ENCODE assay signal across 12 mouse cellular contexts in genomic region chr5:136958991-136959605, GRCm38 (mm10). TPM values are rescaled to one million over a fixed set of nuclear protein-coding genes. Genes with fewer than 3 reads are reported as not detected.
DNase-seq lines count a peak whose midpoint lies in the region; ATAC-seq and TF ChIP-seq lines count a peak whose summit lies in the region.
"Had no signal": no experiment of that assay in that cellular context is flagged by ENCODE, and none has a peak within 500 bp of the region (broad histone marks: within the 10 kb centered on the region; RNA-seq: fewer than 3 reads in every experiment).

No protein-coding gene starts in this region.

- peaks cover 35% of the 10 kb centered on the region for H3K4me1 ChIP-seq in liver, adult 2 months (ENCODE audit: control insufficient read depth, insufficient read depth, low read length)
- peaks cover 22% of the 10 kb centered on the region for H3K4me1 ChIP-seq in liver, postnatal 0 days (ENCODE audit: insufficient read depth)
- H3K4me1 ChIP-seq in intestine, postnatal 0 days (replicated peaks; ENCODE audit: control insufficient read depth, insufficient read depth, low read length): 0 out of 2 replicates have a peak, but pooled peaks cover 7% of the 10 kb centered on the region
- H3K4me1 ChIP-seq in stomach, embryonic 15.5 days: peaks cover 23% of the 10 kb centered on the region

- 21% methylated on average over 5 of the region's 5 CpGs for WGBS in liver, adult 2 months
- WGBS in liver, postnatal 0 days (ENCODE audit: insufficient replicate concordance): 60% methylated on average over 5 of the region's 5 CpGs
- WGBS in intestine, postnatal 0 days: 20% methylated on average over 5 of the region's 5 CpGs
- 44% methylated on average over 5 of the region's 5 CpGs for WGBS in stomach, embryonic 15.5 days

- 0 out of 2 replicates have a peak, but pooled peaks cover 2% of the 10 kb centered on the region for H3K36me3 ChIP-seq in liver, adult 2 months (ENCODE audit: control insufficient read depth, insufficient read depth, low read length)
- H3K36me3 ChIP-seq in liver, postnatal 0 days (replicated peaks; ENCODE audit: insufficient read depth, low read length): peaks cover 11% of the 10 kb centered on the region
- H3K36me3 ChIP-seq in intestine, postnatal 0 days (ENCODE audit: control insufficient read depth, insufficient read depth): peaks cover 11% of the 10 kb centered on the region
- peaks cover 14% of the 10 kb centered on the region for H3K36me3 ChIP-seq in stomach, embryonic 15.5 days

- no peak for TF ChIP-seq EP300 in liver, postnatal 0 days (IDR thresholded peaks at IDR 0.05; ENCODE audit: low read depth)

- peaks cover 22% of the 10 kb centered on the region; the same call in 1 of the 2 replicates for H3K79me2 ChIP-seq in liver, adult 2 months (ENCODE audit: control insufficient read depth, insufficient read depth, low read length)

- no peak overlapping the region for H3K4me3 ChIP-seq in liver, adult 2 months (ENCODE audit: insufficient read depth, low read depth, low read length)
- no peak overlapping the region for H3K4me3 ChIP-seq in liver, postnatal 0 days (ENCODE audit: low read depth, low read length)
- no peak overlapping the region for H3K4me3 ChIP-seq in intestine, postnatal 0 days (ENCODE audit: low read depth, low read length)
- no peak overlapping the region for H3K4me3 ChIP-seq in stomach, embryonic 15.5 days (replicated peaks)
- no peak overlapping the region for H3K4me3 ChIP-seq in layer of hippocampus, adult 2 months
- H3K4me3 ChIP-seq: liver, embryonic 13.5 days had no signal

- no peaks in the 10 kb centered on the region for H3K27me3 ChIP-seq in liver, adult 2 months (ENCODE audit: control insufficient read depth, insufficient read depth, low read length)
- no peaks in the 10 kb centered on the region for H3K27me3 ChIP-seq in liver, postnatal 0 days (ENCODE audit: insufficient read depth, low read length)
- no peaks in the 10 kb centered on the region for H3K27me3 ChIP-seq in intestine, postnatal 0 days (replicated peaks; ENCODE audit: control insufficient read depth, insufficient read depth, low read length)
- no peaks in the 10 kb centered on the region for H3K27me3 ChIP-seq in stomach, embryonic 15.5 days (replicated peaks)
- H3K27me3 ChIP-seq: liver, embryonic 13.5 days had no signal

- no peak for TF ChIP-seq CTCF in liver, adult 2 months (IDR thresholded peaks at IDR 0.05; ENCODE audit: low read depth, low read length)
- TF ChIP-seq CTCF in liver, postnatal 0 days (IDR thresholded peaks at IDR 0.05; ENCODE audit: low read depth): no peak
- TF ChIP-seq CTCF in intestine, postnatal 0 days (IDR thresholded peaks at IDR 0.05; ENCODE audit: low read depth): no peak
- no peak for TF ChIP-seq CTCF in layer of hippocampus, adult 2 months (conservative IDR thresholded peaks at IDR 0.05)

- TF ChIP-seq POLR2A in liver, adult 2 months (IDR thresholded peaks at IDR 0.05; ENCODE audit: extremely low read depth, insufficient read depth, low read length): no peak

- H3K27ac ChIP-seq in liver, adult 2 months (replicated peaks; ENCODE audit: insufficient read depth, low read depth, low read length): peak overlapping the region; percentile 63
- H3K27ac ChIP-seq in liver, postnatal 0 days (ENCODE audit: low read depth): no peak overlapping the region
- H3K27ac ChIP-seq in intestine, postnatal 0 days (ENCODE audit: low read depth, low read length): peak overlapping the region; percentile 78
- H3K27ac ChIP-seq in stomach, embryonic 15.5 days: peak overlapping the region; percentile 74
- no peak overlapping the region for H3K27ac ChIP-seq in layer of hippocampus, adult 2 months
- H3K27ac ChIP-seq: liver, embryonic 13.5 days had no signal

- H3K9me3 ChIP-seq in liver, postnatal 0 days (ENCODE audit: low read length): no peaks in the 10 kb centered on the region
- H3K9me3 ChIP-seq in intestine, postnatal 0 days (ENCODE audit: control insufficient read depth): no peaks in the 10 kb centered on the region
- no peaks in the 10 kb centered on the region for H3K9me3 ChIP-seq in stomach, embryonic 15.5 days
- H3K9me3 ChIP-seq: liver, embryonic 13.5 days had no signal

- peak; percentile 87 for DNase-seq in liver, adult 2 months (ENCODE audit: extremely low read depth, low read depth, low spot score)
- no peak for DNase-seq in liver, postnatal 0 days
- peak; percentile 85 for DNase-seq in kidney, postnatal 14 days
- no peak for DNase-seq in ovary, postnatal 14 days (ENCODE audit: low spot score)
- no peak for DNase-seq in layer of hippocampus, adult 2 months (ENCODE audit: low spot score in 2 of 2)
- no peak for DNase-seq in adrenal gland, postnatal 10 days
- DNase-seq: B cell, adult 2 months; cerebellum, adult 2 months; heart, adult 18-20 months; liver, embryonic 13.5 days had no signal

- H3K9ac ChIP-seq in liver, adult 2 months (ENCODE audit: low read depth, low read length): no peak overlapping the region
- H3K9ac ChIP-seq in liver, postnatal 0 days (replicated peaks): no peak overlapping the region
- H3K9ac ChIP-seq in intestine, postnatal 0 days (ENCODE audit: low read depth, low read length): no peak overlapping the region
- no peak overlapping the region for H3K9ac ChIP-seq in stomach, embryonic 15.5 days
- H3K9ac ChIP-seq: liver, embryonic 13.5 days had no signal

- no peak for ATAC-seq in liver, postnatal 0 days
- peak; percentile 64 for ATAC-seq in intestine, postnatal 0 days
- ATAC-seq in stomach, embryonic 15.5 days (ENCODE audit: insufficient read depth, low FRiP score, low read depth): no peak

- no peak overlapping the region for H3K4me2 ChIP-seq in liver, postnatal 0 days (ENCODE audit: low read depth, low read length)
- peak overlapping the region; percentile 41 for H3K4me2 ChIP-seq in intestine, postnatal 0 days (replicated peaks; ENCODE audit: low read depth)
- no peak overlapping the region for H3K4me2 ChIP-seq in stomach, embryonic 15.5 days
- H3K4me2 ChIP-seq: liver, embryonic 13.5 days had no signal

RNA-seq across cellular contexts. Expression of gene Fis1, which starts 6.0 kb away (rescaled TPM):
- total RNA-seq in liver, adult 2 months (2014; rRNA removed): 106 and 115 TPM in 2 replicates
- polyA plus RNA-seq in liver, adult 2 months (2012; rRNA removed): 112 and 120 TPM in 2 replicates
- 173 and 176 TPM in 2 replicates for polyA plus RNA-seq in liver, postnatal 0 days (2015; fragmentation: Nextera tagmentation; extraction: Ambion mirVana)
- 318 and 324 TPM in 2 replicates for polyA plus RNA-seq in intestine, postnatal 0 days (2015; fragmentation: Nextera tagmentation; extraction: Ambion mirVana)
- 246 and 259 TPM in 2 replicates for polyA plus RNA-seq in stomach, embryonic 15.5 days (2015; fragmentation: Nextera tagmentation; extraction: Ambion mirVana)
- total RNA-seq in layer of hippocampus, adult 2 months (2021): 100 to 1,000 TPM; 223 to 239 TPM
- total RNA-seq in adrenal gland, postnatal 10 days (2021): 100 to 1,000 TPM; 164 to 186 TPM

RNA-seq across cellular contexts. Expression of gene Cldn15, which starts 7.3 kb away (rescaled TPM):
- 0.40 and 0.46 TPM in 2 replicates for total RNA-seq in liver, adult 2 months (2014; rRNA removed)
- polyA plus RNA-seq in liver, adult 2 months (2012; rRNA removed): 0.51 and 0.81 TPM in 2 replicates
- 6.7 and 7.0 TPM in 2 replicates for polyA plus RNA-seq in liver, postnatal 0 days (2015; fragmentation: Nextera tagmentation; extraction: Ambion mirVana)
- 29.5 and 31.2 TPM in 2 replicates for polyA plus RNA-seq in intestine, postnatal 0 days (2015; fragmentation: Nextera tagmentation; extraction: Ambion mirVana)
- polyA plus RNA-seq in stomach, embryonic 15.5 days (2015; fragmentation: Nextera tagmentation; extraction: Ambion mirVana): 8.9 and 10.8 TPM in 2 replicates
- under 1 TPM in 1 of 2 experiments, not detected in 1; 0.18 TPM for total RNA-seq in layer of hippocampus, adult 2 months (2021)
- total RNA-seq in adrenal gland, postnatal 10 days (2021): 10 to 100 TPM; 10.7 to 13.6 TPM

RNA-seq across cellular contexts. Expression of gene Plod3, which starts 27.7 kb away (rescaled TPM):
- 21.5 and 22.7 TPM in 2 replicates for total RNA-seq in liver, adult 2 months (2014; rRNA removed)
- 23.4 and 27.4 TPM in 2 replicates for polyA plus RNA-seq in liver, adult 2 months (2012; rRNA removed)
- 7.6 and 8.8 TPM in 2 replicates for polyA plus RNA-seq in liver, postnatal 0 days (2015; fragmentation: Nextera tagmentation; extraction: Ambion mirVana)
- polyA plus RNA-seq in intestine, postnatal 0 days (2015; fragmentation: Nextera tagmentation; extraction: Ambion mirVana): 11.1 and 11.8 TPM in 2 replicates
- 44.8 and 46.8 TPM in 2 replicates for polyA plus RNA-seq in stomach, embryonic 15.5 days (2015; fragmentation: Nextera tagmentation; extraction: Ambion mirVana)
- total RNA-seq in layer of hippocampus, adult 2 months (2021): 10 to 100 TPM; 37.9 to 39.7 TPM
- total RNA-seq in adrenal gland, postnatal 10 days (2021): 10 to 100 TPM; 43.5 to 49.6 TPM

RNA-seq across cellular contexts. Expression of gene Znhit1, which starts 28.7 kb away (rescaled TPM):
- 30.0 and 44.5 TPM in 2 replicates for total RNA-seq in liver, adult 2 months (2014; rRNA removed)
- polyA plus RNA-seq in liver, adult 2 months (2012; rRNA removed): 101 and 109 TPM in 2 replicates
- 44.1 and 47.2 TPM in 2 replicates for polyA plus RNA-seq in liver, postnatal 0 days (2015; fragmentation: Nextera tagmentation; extraction: Ambion mirVana)
- 84.6 and 91.1 TPM in 2 replicates for polyA plus RNA-seq in intestine, postnatal 0 days (2015; fragmentation: Nextera tagmentation; extraction: Ambion mirVana)
- 90.6 and 94.3 TPM in 2 replicates for polyA plus RNA-seq in stomach, embryonic 15.5 days (2015; fragmentation: Nextera tagmentation; extraction: Ambion mirVana)
- total RNA-seq in layer of hippocampus, adult 2 months (2021): 10 to 100 TPM; 77.1 to 83.3 TPM
- 10 to 100 TPM; 60.1 to 61.0 TPM for total RNA-seq in adrenal gland, postnatal 10 days (2021)

RNA-seq across cellular contexts. Expression of gene Ift22, which starts 51.1 kb away (rescaled TPM):
- total RNA-seq in liver, adult 2 months (2014; rRNA removed): 2.4 and 3.2 TPM in 2 replicates
- 3.4 and 3.8 TPM in 2 replicates for polyA plus RNA-seq in liver, adult 2 months (2012; rRNA removed)
- polyA plus RNA-seq in liver, postnatal 0 days (2015; fragmentation: Nextera tagmentation; extraction: Ambion mirVana): 9.8 and 11.5 TPM in 2 replicates
- polyA plus RNA-seq in intestine, postnatal 0 days (2015; fragmentation: Nextera tagmentation; extraction: Ambion mirVana): 24.7 and 25.2 TPM in 2 replicates
- 59.5 and 62.3 TPM in 2 replicates for polyA plus RNA-seq in stomach, embryonic 15.5 days (2015; fragmentation: Nextera tagmentation; extraction: Ambion mirVana)
- total RNA-seq in layer of hippocampus, adult 2 months (2021): 10 to 100 TPM; 81.0 to 87.2 TPM
- 10 to 100 TPM; 24.5 to 27.5 TPM for total RNA-seq in adrenal gland, postnatal 10 days (2021)

Comparison
In these comparisons a context has a peak if more than half of its experiments do, and no peak if none do; other contexts are left out.
1. DNase-seq: peak in liver, adult 2 months (single experiment) and kidney, postnatal 14 days (single experiment); none in liver, postnatal 0 days (single experiment), ovary, postnatal 14 days (single experiment), layer of hippocampus, adult 2 months (0 of 2) and adrenal gland, postnatal 10 days (single experiment).
2. H3K27ac ChIP-seq: peak in liver, adult 2 months (single experiment), intestine, postnatal 0 days (single experiment) and stomach, embryonic 15.5 days (single experiment); none in liver, postnatal 0 days (single experiment) and layer of hippocampus, adult 2 months (single experiment).